Mouse (Mus musculus) embryonic facial prominence, embryonic 11.5 days (tissue): ENCODE data around the gene Rnf130. TPM values are rescaled to one million over a fixed set of nuclear protein-coding genes. Genes with fewer than 3 reads are reported as not detected.
A peak's percentile ranks its signal among the peaks of the same experiment; 100 is the strongest.

Source experiments
- ATAC-seq: fragments of 200-750 bp; cut with Nextera tagmentation; replicated peaks from 2 replicates; pipeline ENCODE4 v1.8.0; 2017; ENCODE audit warnings: low read depth; ENCODE audit not compliant: insufficient number of reproducible peaks, low FRiP score, low TSS enrichment
- DNase-seq: peaks from one replicate; pipeline ENCODE4 v3.0.0-alpha.2; 2015; ENCODE audit warnings: low spot score
- H3K27ac ChIP-seq: fragments of 300-500 bp; sonication (generic); replicated peaks from 2 replicates; pipeline ENCODE4 v1.5.1; 2014; ENCODE audit warnings: mild to moderate bottlenecking, low read depth, low read length, control low read depth
- H3K27me3 ChIP-seq: fragments of 300-500 bp; sonication (generic); 2 replicates; pipeline ENCODE4 v1.6.1; 2014; ENCODE audit warnings: mild to moderate bottlenecking, low read length, moderate library complexity, mixed read lengths; ENCODE audit not compliant: control insufficient read depth, insufficient read depth
- H3K36me3 ChIP-seq: fragments of 300-500 bp; sonication (generic); replicated peaks from 2 replicates; pipeline ENCODE4 v1.6.1; 2014; ENCODE audit warnings: low read depth, mild to moderate bottlenecking, low read length, moderate library complexity, mixed read lengths; ENCODE audit not compliant: control insufficient read depth, insufficient read depth
- H3K4me1 ChIP-seq: fragments of 300-500 bp; sonication (generic); 2 replicates; pipeline ENCODE4 v1.6.1; 2014; ENCODE audit warnings: low read length, mixed read lengths; ENCODE audit not compliant: control insufficient read depth, insufficient read depth
- H3K4me2 ChIP-seq: fragments of 300-500 bp; sonication (generic); 2 replicates; pipeline ENCODE4 v1.6.1; 2014; ENCODE audit warnings: low read depth, mild to moderate bottlenecking, control low read depth, low read length, moderate library complexity
- H3K4me3 ChIP-seq: fragments of 300-500 bp; sonication (generic); 2 replicates; pipeline ENCODE4 v1.5.1; 2014; ENCODE audit warnings: low read depth, low read length, control low read depth
- H3K9ac ChIP-seq: fragments of 300-500 bp; sonication (generic); replicated peaks from 2 replicates; pipeline ENCODE4 v1.6.1; 2014; ENCODE audit warnings: mild to moderate bottlenecking, control low read depth, low read length
- H3K9me3 ChIP-seq: fragments of 300-500 bp; sonication (generic); replicated peaks from 2 replicates; pipeline ENCODE4 v1.6.1; 2016; ENCODE audit warnings: mild to moderate bottlenecking, low read length, inconsistent platforms, mixed read lengths; ENCODE audit not compliant: control insufficient read depth
- WGBS: fragments of 180-500 bp; shearing (Covaris S2); extraction: QIAGEN DNeasy Blood & Tissue Kit; methylation state at CpG from one replicate; pipeline ENCODE4 v1.1.7; 2014; 5-methylcytosine and 5-hydroxymethylcytosine counted together
- microRNA counts: library from miRNA; unstranded; fragments of <30 nt; microRNA quantifications from one replicate; lab custom pipeline; 2016
- microRNA-seq: library from miRNA; unstranded; fragments of <30 nt; microRNA quantifications from one replicate; pipeline ENCODE4, GENCODE M21; 2016; ENCODE audit warnings: borderline number of aligned reads
- polyA plus RNA-seq: library from polyadenylated mRNA; unstranded; fragments of >200 nt; fragmentation: Nextera tagmentation; extraction: Ambion mirVana; gene quantifications from 2 replicates; pipeline ENCODE4 v1.2.1, GENCODE M21; 2014

Gene Rnf130
- polyA plus RNA-seq, 1 experiment from 2014 or later: 98.2 TPM

GRCm38 (mm10) chr11:50149200-50149599 is 124.1 kb downstream of the Rnf130 start:
- no peaks in the 10 kb centered on the region for H3K27me3 ChIP-seq
- H3K36me3 ChIP-seq: peaks cover 17% of the 10 kb centered on the region
- 85% methylated on average over 7 of the region's 7 CpGs for WGBS
- H3K9me3 ChIP-seq: no peaks in the 10 kb centered on the region
- H3K4me2 ChIP-seq: no peak overlapping the region
- no peak overlapping the region for H3K9ac ChIP-seq
- no peaks in the 10 kb centered on the region for H3K4me1 ChIP-seq
- H3K4me3 ChIP-seq: no peak overlapping the region
- no peak overlapping the region for H3K27ac ChIP-seq
- DNase-seq: no peak
- ATAC-seq: no peak

GRCm38 (mm10) chr11:50149603-50150150 is 124.5 kb downstream of the Rnf130 start:
- H3K27me3 ChIP-seq: no peaks in the 10 kb centered on the region
- H3K9ac ChIP-seq: no peak overlapping the region
- H3K36me3 ChIP-seq: peaks cover 17% of the 10 kb centered on the region
- no peaks in the 10 kb centered on the region for H3K4me1 ChIP-seq
- ATAC-seq (no peak), DNase-seq (no peak)
- WGBS: 73% methylated on average over 9 of the region's 9 CpGs
- H3K4me3 ChIP-seq: no peak overlapping the region
- no peak overlapping the region for H3K27ac ChIP-seq
- H3K4me2 ChIP-seq: no peak overlapping the region
- no peaks in the 10 kb centered on the region for H3K9me3 ChIP-seq

DNA sequence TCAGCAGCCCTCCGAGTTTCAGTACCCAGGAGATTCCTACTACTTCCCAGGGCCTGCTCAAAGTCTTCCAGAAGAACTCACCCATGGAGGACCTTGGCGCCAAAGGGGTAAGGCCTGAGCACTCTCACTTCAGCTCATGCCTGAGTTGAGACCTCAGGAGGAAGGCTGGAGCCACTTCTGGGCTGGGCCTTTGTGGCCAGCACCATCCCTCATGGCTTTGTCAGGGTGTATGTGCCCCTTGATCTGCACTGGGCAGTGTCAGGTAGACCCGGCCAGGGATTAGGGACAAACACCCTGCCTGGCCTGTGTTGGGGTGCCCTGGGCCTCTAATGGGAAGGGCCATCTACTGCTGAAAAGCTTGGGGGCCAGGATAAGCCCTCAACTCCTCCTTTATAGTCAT is 126.2 kb downstream of the Rnf130 start:
- Histone ChIP-seq H3K4me1 (no peaks in the 10 kb centered on the region), H3K9me3 (no peaks in the 10 kb centered on the region), H3K27me3 (no peaks in the 10 kb centered on the region), H3K4me3 (no peak overlapping the region), H3K4me2 (no peak overlapping the region), H3K9ac (no peak overlapping the region), H3K36me3 (peaks cover 13% of the 10 kb centered on the region), H3K27ac (no peak overlapping the region)
- WGBS: 90% methylated on average over 3 of the region's 3 CpGs
- DNase-seq: no peak
- ATAC-seq: no peak

GRCm38 (mm10) chr11:50154166-50154565 is 129.0 kb downstream of the Rnf130 start:
- no peak for ATAC-seq
- H3K9ac ChIP-seq: no peak overlapping the region
- H3K4me2 ChIP-seq: no peak overlapping the region
- H3K4me3 ChIP-seq: no peak overlapping the region
- no peaks in the 10 kb centered on the region for H3K4me1 ChIP-seq
- 45% methylated on average over 9 of the region's 9 CpGs for WGBS
- no peaks in the 10 kb centered on the region for H3K9me3 ChIP-seq
- H3K27me3 ChIP-seq: no peaks in the 10 kb centered on the region
- no peak overlapping the region for H3K27ac ChIP-seq
- no peak for DNase-seq
- peaks cover 21% of the 10 kb centered on the region for H3K36me3 ChIP-seq

MicroRNA genes within 50 kb of the gene (microRNA counts, 519-probe panel; counts per million panel counts)
- 2,550 counts per million, percentile 24 among the panel's probes with 10 or more counts for microRNA mmu-miR-340-3p (lab: Ali Mortazavi, UCI)
- 5,172 counts per million, percentile 89 among the panel's probes with 10 or more counts for microRNA mmu-miR-340-5p (lab: Ali Mortazavi, UCI)

Small RNA genes within 50 kb of the gene (microRNA-seq; reads per million reads assigned to microRNA genes)
- 606 reads per million, percentile 66 among the genes with 10 or more reads in this experiment for gene Mir340

Other genes starting within 250 kb of the Rnf130 start
- gene Gfpt2, start 231.2 kb upstream of the Rnf130 start, polyA plus RNA-seq: 26.1 and 28.1 TPM in 2 replicates
- gene Mapk9, start 178.6 kb upstream of the Rnf130 start, polyA plus RNA-seq: 43.1 and 43.7 TPM in 2 replicates
- 0.29 and 0.91 TPM in 2 replicates for gene Rasgef1c, start 123.5 kb upstream of the Rnf130 start, polyA plus RNA-seq
- gene Tbc1d9b, start 106.0 kb downstream of the Rnf130 start, polyA plus RNA-seq: 24.8 and 26.0 TPM in 2 replicates
- gene Mrnip, start 149.1 kb downstream of the Rnf130 start, polyA plus RNA-seq: 24.9 and 25.5 TPM in 2 replicates
- 135 and 142 TPM in 2 replicates for gene Sqstm1, start 185.5 kb downstream of the Rnf130 start, polyA plus RNA-seq
- gene Mgat4b, start 185.5 kb downstream of the Rnf130 start, polyA plus RNA-seq: 19.5 and 21.1 TPM in 2 replicates
- gene Ltc4s, start 213.3 kb downstream of the Rnf130 start, polyA plus RNA-seq: 0.36 and 0.57 TPM in 2 replicates